ENCODE assay signal across 22 mouse cellular contexts in the genomic region with DNA sequence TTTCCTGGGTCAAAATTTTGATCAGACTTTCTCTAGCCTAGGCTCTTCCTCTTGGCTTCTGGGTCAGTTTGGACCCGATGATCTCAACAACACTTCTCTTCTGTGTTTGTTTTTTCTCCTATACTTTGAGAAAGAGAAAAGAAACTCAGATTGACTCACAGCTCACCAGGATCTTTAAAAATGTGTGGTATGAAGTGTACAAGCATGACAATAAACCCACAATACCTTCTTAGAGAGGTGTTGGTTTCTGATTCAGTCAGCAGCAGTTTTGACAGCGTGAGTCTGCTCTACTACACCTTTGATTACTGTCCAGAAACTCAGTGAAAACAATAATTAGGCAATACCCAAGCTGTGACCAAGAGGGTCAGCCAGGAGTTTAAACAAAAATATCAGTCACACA.
DNase-seq lines count a peak whose midpoint lies in the region; ATAC-seq and TF ChIP-seq lines count a peak whose summit lies in the region.
"Had no signal": no experiment of that assay in that cellular context is flagged by ENCODE, and none has a peak within 500 bp of the region (broad histone marks: within the 10 kb centered on the region; RNA-seq: fewer than 3 reads in every experiment).

No protein-coding gene starts in this region.

- TF ChIP-seq CTCF in layer of hippocampus, adult 2 months (conservative IDR thresholded peaks at IDR 0.05) = no peak
- TF ChIP-seq CTCF in CH12.LX (conservative IDR thresholded peaks at IDR 0.05 in 1 of 2, IDR thresholded peaks at IDR 0.05 in 1 of 2; ENCODE audit: low read depth in 2 of 2, low read length in 2 of 2) = no peak

- H3K27me3 ChIP-seq in CH12.LX (replicated peaks) = no peaks in the 10 kb centered on the region
- H3K27me3 ChIP-seq in midbrain, embryonic 10.5 days (ENCODE audit: low read depth, poor library complexity, severe bottlenecking) = no peaks in the 10 kb centered on the region
- H3K27me3 ChIP-seq: embryonic facial prominence, embryonic 12.5 days; embryonic facial prominence, embryonic 15.5 days; heart, embryonic 12.5 days; heart, embryonic 15.5 days had no signal

- no peak; the same call in 1 of the 2 replicates for TF ChIP-seq EP300 in CH12.LX (IDR thresholded peaks at IDR 0.05; ENCODE audit: low read length)

- WGBS in midbrain, embryonic 10.5 days = 91% methylated on average over 2 of the region's 2 CpGs

- in situ Hi-C loops in CH12.LX (cut with MboI; ENCODE audit: low pct_ligation_motif_present, low pct_unique_long_range_greater_than_20kb, low sequenced_read_pairs) = no loop called here

- no peak overlapping the region for H3K4me3 ChIP-seq in layer of hippocampus, adult 2 months
- H3K4me3 ChIP-seq in CH12.LX (replicated peaks in 1 of 3; ENCODE audit: low read depth in 2 of 3, low read length in 2 of 3, poor library complexity in 1 of 3) = no peak overlapping the region
- no peak overlapping the region for H3K4me3 ChIP-seq in midbrain, embryonic 10.5 days
- H3K4me3 ChIP-seq: embryonic facial prominence, embryonic 12.5 days; embryonic facial prominence, embryonic 15.5 days; gastrocnemius, adult 2 months; heart, embryonic 12.5 days; heart, embryonic 15.5 days had no signal

- peak; percentile 54 for ATAC-seq in inflammation-experienced regulatory T-cells, adult 6 months

- H3K4me1 ChIP-seq in CH12.LX (ENCODE audit: control insufficient read depth in 1 of 2, insufficient read depth in 2 of 2) = peaks cover 20 to 61% of the 10 kb centered on the region in 2 experiments
- peaks cover 21% of the 10 kb centered on the region for H3K4me1 ChIP-seq in midbrain, embryonic 10.5 days

- no peak overlapping the region for H3K9ac ChIP-seq in CH12.LX (ENCODE audit: insufficient read depth, low read depth)
- H3K9ac ChIP-seq: embryonic facial prominence, embryonic 12.5 days; embryonic facial prominence, embryonic 15.5 days; forebrain, postnatal 0 days; heart, embryonic 12.5 days; heart, embryonic 15.5 days; hindbrain, embryonic 14.5 days had no signal

- dilution Hi-C loops in CH12.LX (cut with MboI; ENCODE audit: extremely low pct_ligation_motif_present, extremely low pct_unique_long_range_greater_than_20kb, low sequenced_read_pairs) = no loop called here

- TF ChIP-seq POLR2A in CH12.LX (IDR thresholded peaks at IDR 0.05; ENCODE audit: low read depth, low read length) = no peak

- TF ChIP-seq RAD21 in CH12.LX (IDR thresholded peaks at IDR 0.05; ENCODE audit: low read depth, low read length) = no peak

- peaks cover 0 to 27% of the 10 kb centered on the region in 2 experiments for H3K36me3 ChIP-seq in CH12.LX (replicated peaks in 1 of 2; ENCODE audit: control insufficient read depth in 1 of 2, insufficient read depth in 1 of 2, low read length in 1 of 2)
- no peaks in the 10 kb centered on the region for H3K36me3 ChIP-seq in midbrain, embryonic 10.5 days
- H3K36me3 ChIP-seq: embryonic facial prominence, embryonic 12.5 days; embryonic facial prominence, embryonic 15.5 days; G1E; heart, embryonic 12.5 days; heart, embryonic 15.5 days had no signal

- DNase-seq in layer of hippocampus, adult 2 months (ENCODE audit: low spot score in 2 of 2) = no peak
- no peak for DNase-seq in layer of hippocampus, adult 9-11 months
- DNase-seq in A20 (ENCODE audit: low read depth, low spot score) (peak; percentile 24), CH12.LX (ENCODE audit: extremely low read depth) (no peak)
- DNase-seq in midbrain, embryonic 10.5 days (ENCODE audit: low spot score) = no peak
- DNase-seq: adrenal gland, adult 2 months; adrenal gland, postnatal 14 days; cerebellum, adult 11 months; cerebellum, adult 9-11 months; forebrain, postnatal 0 days; gastrocnemius, adult 2 months; gastrocnemius, postnatal 14 days; heart, adult 18-20 months; heart, postnatal 10 days; heart, postnatal 4 days had no signal

- H3K9me3 ChIP-seq in CH12.LX (replicated peaks; ENCODE audit: low read length) = no peaks in the 10 kb centered on the region
- no peaks in the 10 kb centered on the region for H3K9me3 ChIP-seq in midbrain, embryonic 10.5 days (replicated peaks)
- H3K9me3 ChIP-seq: embryonic facial prominence, embryonic 12.5 days; embryonic facial prominence, embryonic 15.5 days; G1E; heart, embryonic 12.5 days; heart, embryonic 15.5 days had no signal

- no peaks in the 10 kb centered on the region; the same call in 1 of the 2 replicates for H3K79me2 ChIP-seq in CH12.LX (replicated peaks; ENCODE audit: control insufficient read depth, extremely low read depth, insufficient read depth, poor library complexity, severe bottlenecking)

- H3K27ac ChIP-seq in layer of hippocampus, adult 2 months = peak overlapping the region; percentile 43; the same call in 1 of the 2 replicates
- no peak overlapping the region for H3K27ac ChIP-seq in CH12.LX (ENCODE audit: insufficient read depth, low read depth)
- no peak overlapping the region for H3K27ac ChIP-seq in midbrain, embryonic 10.5 days (replicated peaks)
- H3K27ac ChIP-seq: embryonic facial prominence, embryonic 12.5 days; embryonic facial prominence, embryonic 15.5 days; gastrocnemius, adult 2 months; heart, embryonic 15.5 days; hindbrain, embryonic 14.5 days had no signal

- H3K4me2 ChIP-seq in CH12.LX (ENCODE audit: insufficient read depth, low read depth, poor library complexity, severe bottlenecking) = no peak overlapping the region
- H3K4me2 ChIP-seq: embryonic facial prominence, embryonic 12.5 days; embryonic facial prominence, embryonic 15.5 days; heart, embryonic 12.5 days; heart, embryonic 15.5 days; hindbrain, embryonic 14.5 days had no signal

TF ChIP-seq in CH12.LX, 34 proteins besides CTCF, POLR2A, EP300 and RAD21:
- TF ChIP-seq IRF4 (IDR thresholded peaks at IDR 0.05; ENCODE audit: low read depth, low read length) (peak; percentile 30; the same call in 1 of the 2 replicates), ZMIZ1 (IDR thresholded peaks at IDR 0.05; ENCODE audit: low read depth, low read length) (no peak), NELFE (IDR thresholded peaks at IDR 0.05; ENCODE audit: low read depth, low read length) (no peak), BHLHE40 (IDR thresholded peaks at IDR 0.05; ENCODE audit: low read depth, low read length) (peak; percentile 38; the same call in 1 of the 2 replicates), PAX5 (IDR thresholded peaks at IDR 0.05; ENCODE audit: low read length) (no peak), JUN (IDR thresholded peaks at IDR 0.05; ENCODE audit: insufficient read depth, low read depth, low read length) (0 out of 2 replicates have a peak, but pooled peaks have one; percentile 10)
